Mouse (Mus musculus) right cerebral cortex, postnatal 36 days (tissue): Measurements from ENCODE around the gene Atp13a5.

Experiments used
- DNase-seq, 2 experiments: peaks; one replicate each; pipeline ENCODE4 v3.0.0; 2022; ENCODE audit warnings: low spot score in 2 of 2, mixed read lengths in 1 of 2

The Atp13a5 gene

GRCm38 (mm10) chr16:29378458-29378857 lies at the start of gene Atp13a5:
TSS of gene Atp13a5 (minus strand) at chr16:29378732.
- no peak for DNase-seq

GRCm38 (mm10) chr16:29414822-29415221 lies 36.3 kb upstream of the Atp13a5 start:
- DNase-seq, result peak; percentile 26 to 32

GRCm38 (mm10) chr16:29407319-29407718 lies 28.8 kb upstream of the Atp13a5 start:
- DNase-seq, result no peak

- DNase-seq, result no peak
Observed at GRCm38 (mm10) chr16:29399079-29399478, 20.5 kb upstream of the Atp13a5 start.

GRCm38 (mm10) chr16:29384781-29385180 lies 6.2 kb upstream of the Atp13a5 start:
- DNase-seq, result no peak

- peak in 1 of 2 experiments; percentile 49 for DNase-seq
Observed at GRCm38 (mm10) chr16:29374636-29375035, 3.9 kb downstream of the Atp13a5 start.

GRCm38 (mm10) chr16:29331351-29332044 lies 47.0 kb downstream of the Atp13a5 start:
- peak in 1 of 2 experiments; percentile 17 for DNase-seq

- DNase-seq, result no peak
Observed at GRCm38 (mm10) chr16:29330948-29331347, 47.6 kb downstream of the Atp13a5 start.

GRCm38 (mm10) chr16:29329213-29329612 lies 49.3 kb downstream of the Atp13a5 start:
- no peak for DNase-seq

GRCm38 (mm10) chr16:29327910-29328309 lies 50.6 kb downstream of the Atp13a5 start:
- no peak for DNase-seq

GRCm38 (mm10) chr16:29325233-29325919 lies 53.2 kb downstream of the Atp13a5 start:
- DNase-seq, result no peak

GRCm38 (mm10) chr16:29320717-29321116 lies 57.8 kb downstream of the Atp13a5 start:
- no peak for DNase-seq

- DNase-seq, result no peak
Observed at GRCm38 (mm10) chr16:29315391-29315790, 63.1 kb downstream of the Atp13a5 start.

GRCm38 (mm10) chr16:29314991-29315390 lies 63.5 kb downstream of the Atp13a5 start:
- DNase-seq, result no peak

GRCm38 (mm10) chr16:29297555-29298021 lies 80.9 kb downstream of the Atp13a5 start:
- DNase-seq, result no peak

GRCm38 (mm10) chr16:29280691-29281090 lies 97.8 kb downstream of the Atp13a5 start:
- no peak for DNase-seq

- DNase-seq, result no peak
Observed at GRCm38 (mm10) chr16:29254325-29254724, 124.2 kb downstream of the Atp13a5 start.

GRCm38 (mm10) chr16:29235951-29236350 lies 142.6 kb downstream of the Atp13a5 start:
- no peak for DNase-seq

- DNase-seq, result peak; percentile 77 to 85
Observed at GRCm38 (mm10) chr16:29216395-29217295, 161.9 kb downstream of the Atp13a5 start.

GRCm38 (mm10) chr16:29209605-29210411 lies 168.7 kb downstream of the Atp13a5 start, which contains the start of gene Hrasls:
TSS of gene Hrasls (plus strand) at chr16:29209695.
- peak; percentile 18 to 22 for DNase-seq

GRCm38 (mm10) chr16:29208841-29209240 lies 169.7 kb downstream of the Atp13a5 start:
- peak in 1 of 2 experiments; percentile 26 for DNase-seq
